Mouse (Mus musculus) CH12.LX (cell line): ENCODE data around the gene Tagln3. TPM values are rescaled to one million over a fixed set of nuclear protein-coding genes. Genes with fewer than 3 reads are reported as not detected.

Experiments
- DNase-seq: peaks from one replicate; pipeline ENCODE4 v3.0.0-alpha.2; 2013; ENCODE audit errors: extremely low read depth
- H3K27ac ChIP-seq: 2 replicates; pipeline ENCODE4 v1.5.1; 2012; ENCODE audit warnings: low read depth, mild to moderate bottlenecking, control low read depth, moderate library complexity; ENCODE audit not compliant: insufficient read depth
- H3K27me3 ChIP-seq: replicated peaks from 2 replicates; pipeline ENCODE3; 2012; ENCODE audit warnings: inconsistent platforms
- H3K36me3 ChIP-seq, 2 experiments: replicated peaks in 1 of 2; 2 replicates each; pipeline versions ENCODE3 to v1.6.1; 2012; ENCODE audit warnings: inconsistent platforms in 1 of 2, low read length in 1 of 2, mild to moderate bottlenecking in 1 of 2, mixed read lengths in 1 of 2, moderate library complexity in 1 of 2; ENCODE audit not compliant: control insufficient read depth in 1 of 2, insufficient read depth in 1 of 2
- H3K4me1 ChIP-seq, 2 experiments: 2 replicates each; pipeline ENCODE4 v1.6.1; 2012; ENCODE audit warnings: inconsistent platforms in 1 of 2, moderate library complexity in 1 of 2; ENCODE audit not compliant: insufficient read depth in 2 of 2, control insufficient read depth in 1 of 2
- H3K4me2 ChIP-seq: 2 replicates; pipeline ENCODE4 v1.6.1; 2012; ENCODE audit warnings: low read depth, mild to moderate bottlenecking, control low read depth; ENCODE audit not compliant: poor library complexity, insufficient read depth, severe bottlenecking
- H3K4me3 ChIP-seq, 3 experiments: fragments of 150-350 bp in 1 of 3; sonication (generic) in 1 of 3; replicated peaks in 1 of 3; 2 replicates each; pipeline versions ENCODE3 to v1.5.1; 2011 to 2012; ENCODE audit warnings: low read depth in 2 of 3, low read length in 2 of 3, mild to moderate bottlenecking in 2 of 3, moderate library complexity in 2 of 3, control low read depth in 1 of 3, improper control_type of control experiment in 1 of 3, inconsistent platforms in 1 of 3, mixed read lengths in 1 of 3; ENCODE audit not compliant: poor library complexity in 1 of 3
- H3K79me2 ChIP-seq: replicated peaks from 2 replicates; pipeline ENCODE4 v1.6.1; 2012; ENCODE audit warnings: mild to moderate bottlenecking, moderate library complexity; ENCODE audit not compliant: control insufficient read depth, poor library complexity, insufficient read depth, severe bottlenecking; ENCODE audit errors: extremely low read depth
- H3K9ac ChIP-seq: 2 replicates; pipeline ENCODE4 v1.6.1; 2012; ENCODE audit warnings: low read depth, mild to moderate bottlenecking, control low read depth, moderate library complexity; ENCODE audit not compliant: insufficient read depth
- H3K9me3 ChIP-seq: replicated peaks from 2 replicates; pipeline ENCODE3; 2012; ENCODE audit warnings: low read length, inconsistent platforms, mixed read lengths
- CHD1 ChIP-seq: IDR thresholded peaks from 2 replicates; pipeline ENCODE4 v1.6.1; 2012; ENCODE audit warnings: low read depth, low read length, improper control_type of control experiment, inconsistent platforms
- CHD2 ChIP-seq: IDR thresholded peaks from 2 replicates; pipeline ENCODE4 v1.6.1; 2011; ENCODE audit warnings: low read length, improper control_type of control experiment
- CTCF ChIP-seq, 2 experiments: IDR thresholded peaks in 1 of 2; conservative IDR thresholded peaks in 1 of 2; 2 replicates each; pipeline ENCODE4 v1.5.1; 2011 to 2012; ENCODE audit warnings: low read depth in 2 of 2, low read length in 2 of 2, improper control_type of control experiment in 1 of 2, inconsistent platforms in 1 of 2, mild to moderate bottlenecking in 1 of 2, moderate library complexity in 1 of 2
- ELF1 ChIP-seq: IDR thresholded peaks from 2 replicates; pipeline ENCODE4 v1.6.1; 2014; ENCODE audit warnings: low read depth, mild to moderate bottlenecking, inconsistent platforms, low read length, improper control_type of control experiment
- GABPA ChIP-seq: IDR thresholded peaks from 2 replicates; pipeline ENCODE4 v1.6.1; 2012; ENCODE audit warnings: low read depth, low read length, improper control_type of control experiment, inconsistent platforms; ENCODE audit not compliant: insufficient replicate concordance
- HCFC1 ChIP-seq: IDR thresholded peaks from 2 replicates; pipeline ENCODE4 v1.6.1; 2012; ENCODE audit warnings: low read depth, mild to moderate bottlenecking, inconsistent platforms, low read length, improper control_type of control experiment
- IRF4 ChIP-seq: IDR thresholded peaks from 2 replicates; pipeline ENCODE4 v1.6.1; 2014; ENCODE audit warnings: low read depth, mild to moderate bottlenecking, inconsistent platforms, low read length, improper control_type of control experiment
- JUND ChIP-seq: conservative IDR thresholded peaks from 2 replicates; pipeline ENCODE4 v1.6.1; 2011; ENCODE audit warnings: low read depth, low read length, improper control_type of control experiment
- MAZ ChIP-seq: IDR thresholded peaks from 2 replicates; pipeline ENCODE4 v1.6.1; 2012; ENCODE audit warnings: low read depth, mild to moderate bottlenecking, inconsistent platforms, low read length, improper control_type of control experiment, moderate library complexity
- MEF2A ChIP-seq: IDR thresholded peaks from 2 replicates; pipeline ENCODE4 v1.6.1; 2014; ENCODE audit warnings: low read depth, mild to moderate bottlenecking, inconsistent platforms, low read length, improper control_type of control experiment, borderline replicate concordance
- MXI1 ChIP-seq: IDR thresholded peaks from 2 replicates; pipeline ENCODE4 v1.6.1; 2011; ENCODE audit warnings: mild to moderate bottlenecking, low read depth, low read length, improper control_type of control experiment
- NELFE ChIP-seq: IDR thresholded peaks from 2 replicates; pipeline ENCODE4 v1.6.1; 2011; ENCODE audit warnings: low read depth, low read length, improper control_type of control experiment
- NRF1 ChIP-seq: IDR thresholded peaks from 2 replicates; pipeline ENCODE4 v1.6.1; 2014; ENCODE audit warnings: low read depth, mild to moderate bottlenecking, inconsistent platforms, low read length, improper control_type of control experiment, moderate library complexity
- PAX5 ChIP-seq: IDR thresholded peaks from 2 replicates; pipeline ENCODE4 v1.6.1; 2012; ENCODE audit warnings: low read length, inconsistent platforms, mixed read lengths
- POLR2A ChIP-seq: IDR thresholded peaks from 2 replicates; pipeline ENCODE4 v1.6.1; 2011; ENCODE audit warnings: low read depth, mild to moderate bottlenecking, improper control_type of control experiment, low read length
- RCOR1 ChIP-seq: conservative IDR thresholded peaks from 2 replicates; pipeline ENCODE4 v1.6.1; 2012; ENCODE audit warnings: low read depth, mild to moderate bottlenecking, inconsistent platforms, low read length, improper control_type of control experiment
- SIN3A ChIP-seq: IDR thresholded peaks from 2 replicates; pipeline ENCODE4 v1.6.1; 2012; ENCODE audit warnings: low read length, improper control_type of control experiment, inconsistent platforms
- SMC3 ChIP-seq: IDR thresholded peaks from 2 replicates; pipeline ENCODE4 v1.6.1; 2011; ENCODE audit warnings: low read depth, low read length, improper control_type of control experiment
- TCF12 ChIP-seq: IDR thresholded peaks from 2 replicates; pipeline ENCODE4 v1.6.1; 2014; ENCODE audit warnings: low read depth, mild to moderate bottlenecking, inconsistent platforms, low read length, improper control_type of control experiment
- UBTF ChIP-seq: IDR thresholded peaks from 2 replicates; pipeline ENCODE4 v1.6.1; 2012; ENCODE audit warnings: low read depth, mild to moderate bottlenecking, inconsistent platforms, low read length, improper control_type of control experiment, moderate library complexity
- USF1 ChIP-seq: IDR thresholded peaks from 2 replicates; pipeline ENCODE4 v1.6.1; 2014; ENCODE audit warnings: low read depth, mild to moderate bottlenecking, inconsistent platforms, low read length, improper control_type of control experiment
- ZC3H11A ChIP-seq: IDR thresholded peaks from 2 replicates; pipeline ENCODE4 v1.6.1; 2012; ENCODE audit warnings: low read depth, mild to moderate bottlenecking, inconsistent platforms, low read length, improper control_type of control experiment
- ZKSCAN1 ChIP-seq: IDR thresholded peaks from 2 replicates; pipeline ENCODE4 v1.6.1; 2012; ENCODE audit warnings: low read depth, inconsistent platforms, low read length, improper control_type of control experiment, borderline replicate concordance
- ZNF384 ChIP-seq: IDR thresholded peaks from 2 replicates; pipeline ENCODE4 v1.6.1; 2012; ENCODE audit warnings: low read depth, low read length, improper control_type of control experiment, inconsistent platforms
- dilution Hi-C: fragments of 300-500 bp; cut with MboI; formaldehyde crosslinking; loops from 2 replicates; pipeline ENCODE4 v1.14.3; 2020; ENCODE audit warnings: low sequenced_read_pairs; ENCODE audit not compliant: extremely low pct_unique_long_range_greater_than_20kb, extremely low pct_ligation_motif_present
- in situ Hi-C: fragments of 300-500 bp; cut with MboI; formaldehyde crosslinking; loops from 3 replicates; pipeline ENCODE4 v1.14.3; 2019; ENCODE audit warnings: low sequenced_read_pairs, low pct_ligation_motif_present, low pct_unique_long_range_greater_than_20kb, mixed read lengths
- polyA plus RNA-seq: library from polyadenylated mRNA; unstranded; fragments of >175 nt; gene quantifications from 2 replicates; pipeline ENCODE4 v1.2.1, GENCODE M21; 2012; ENCODE audit warnings: low read depth; ENCODE audit not compliant: insufficient read length
- total RNA-seq, 2 experiments: library from RNA; depleted of rRNA; stranded (reverse); fragments of 300-350 nt in 1 of 2; fragments of >200 nt in 1 of 2; gene quantifications; 2 replicates each; pipeline ENCODE4 v1.2.3; 2012 to 2014

Tagln3 gene
- total and polyA plus RNA-seq, 3 experiments: 0.17 to 0.69 (median 0.19) TPM

GRCm38 (mm10) chr16:45767853-45768640, 43.6 kb upstream of the Tagln3 start:
- dilution Hi-C loops: no loop called here
- no peak for DNase-seq
- Histone ChIP-seq H3K9ac (no peak overlapping the region), H3K79me2 (no peaks in the 10 kb centered on the region), H3K36me3 (no peaks in the 10 kb centered on the region), H3K27me3 (no peaks in the 10 kb centered on the region), H3K4me1 (peaks cover 2 to 3% of the 10 kb centered on the region in 2 experiments; a peak in 3 of 4 replicates)
- no peak for TF ChIP-seq ZKSCAN1
- no peak for TF ChIP-seq MEF2A
- TF ChIP-seq UBTF: no peak
- no peak for TF ChIP-seq SIN3A
- no peak for TF ChIP-seq JUND
- no peak for TF ChIP-seq IRF4
- no peak for TF ChIP-seq GABPA
- TF ChIP-seq CHD1: no peak
- no peak for TF ChIP-seq SMC3
- no peak for TF ChIP-seq POLR2A
- no peak for TF ChIP-seq CHD2
- TF ChIP-seq MXI1: no peak
- no peak for TF ChIP-seq TCF12
- no peak for TF ChIP-seq PAX5
- TF ChIP-seq CTCF (conservative IDR thresholded peaks at IDR 0.05 in 1 of 2, IDR thresholded peaks at IDR 0.05 in 1 of 2; ENCODE audit: low read depth in 2 of 2, low read length in 2 of 2): no peak
- TF ChIP-seq USF1: no peak
- no peak for TF ChIP-seq ZNF384
- TF ChIP-seq, all 38 proteins: peak for 0
- Histone ChIP-seq H3K9me3 (no peaks in the 10 kb centered on the region), H3K27ac (no peak overlapping the region), H3K4me3 (no peak overlapping the region), H3K4me2 (no peak overlapping the region)
- in situ Hi-C loops: no loop called here

DNA sequence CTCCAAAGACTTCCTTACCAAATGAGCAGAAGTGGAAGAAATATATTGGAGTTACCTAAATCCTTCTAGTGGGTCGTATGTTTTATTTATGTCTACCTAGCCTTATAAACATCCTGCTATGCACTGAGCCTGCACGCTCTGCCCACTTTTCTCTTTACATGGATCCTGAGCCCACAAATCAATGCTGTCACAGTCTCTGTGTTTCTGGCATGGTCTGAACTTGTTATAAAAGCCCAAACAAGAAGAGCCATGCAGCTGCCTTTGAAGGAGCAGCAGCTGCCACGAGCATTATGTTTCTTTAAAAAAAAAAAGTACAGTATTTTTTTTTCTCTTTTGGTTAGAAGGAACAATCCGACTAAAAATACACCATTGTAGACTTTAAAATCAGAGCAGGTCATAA, 43.0 kb upstream of the Tagln3 start:
- Histone ChIP-seq H3K4me1 (peaks cover 2 to 3% of the 10 kb centered on the region in 2 experiments; a peak in 3 of 4 replicates), H3K4me2 (no peak overlapping the region), H3K36me3 (no peaks in the 10 kb centered on the region), H3K27ac (no peak overlapping the region), H3K9me3 (no peaks in the 10 kb centered on the region), H3K79me2 (no peaks in the 10 kb centered on the region)
- in situ Hi-C loops: no loop called here
- no peak for DNase-seq
- TF ChIP-seq NELFE: no peak
- TF ChIP-seq ZKSCAN1: no peak
- no peak for TF ChIP-seq ELF1
- no peak for TF ChIP-seq HCFC1
- no peak for TF ChIP-seq RCOR1
- no peak for TF ChIP-seq NRF1
- no peak for TF ChIP-seq TCF12
- no peak for TF ChIP-seq MAZ
- no peak for TF ChIP-seq ZC3H11A
- TF ChIP-seq UBTF: no peak
- no peak for TF ChIP-seq USF1
- TF ChIP-seq, all 38 proteins: peak for 0
- Histone ChIP-seq H3K4me3 (no peak overlapping the region), H3K27me3 (no peaks in the 10 kb centered on the region), H3K9ac (no peak overlapping the region)
- dilution Hi-C loops: no loop called here
